Mouse (Mus musculus) frontal cortex, postnatal 36 days (tissue): Measurements from ENCODE around the gene Nt5dc3.
A peak's percentile ranks its signal among the peaks of the same experiment; 100 is the strongest.

ENCODE experiments used
- DNase-seq, 2 experiments: peaks; one replicate each; pipeline ENCODE4 v3.0.0; 2022; ENCODE audit warnings: low spot score in 2 of 2

Nt5dc3 gene

DNA sequence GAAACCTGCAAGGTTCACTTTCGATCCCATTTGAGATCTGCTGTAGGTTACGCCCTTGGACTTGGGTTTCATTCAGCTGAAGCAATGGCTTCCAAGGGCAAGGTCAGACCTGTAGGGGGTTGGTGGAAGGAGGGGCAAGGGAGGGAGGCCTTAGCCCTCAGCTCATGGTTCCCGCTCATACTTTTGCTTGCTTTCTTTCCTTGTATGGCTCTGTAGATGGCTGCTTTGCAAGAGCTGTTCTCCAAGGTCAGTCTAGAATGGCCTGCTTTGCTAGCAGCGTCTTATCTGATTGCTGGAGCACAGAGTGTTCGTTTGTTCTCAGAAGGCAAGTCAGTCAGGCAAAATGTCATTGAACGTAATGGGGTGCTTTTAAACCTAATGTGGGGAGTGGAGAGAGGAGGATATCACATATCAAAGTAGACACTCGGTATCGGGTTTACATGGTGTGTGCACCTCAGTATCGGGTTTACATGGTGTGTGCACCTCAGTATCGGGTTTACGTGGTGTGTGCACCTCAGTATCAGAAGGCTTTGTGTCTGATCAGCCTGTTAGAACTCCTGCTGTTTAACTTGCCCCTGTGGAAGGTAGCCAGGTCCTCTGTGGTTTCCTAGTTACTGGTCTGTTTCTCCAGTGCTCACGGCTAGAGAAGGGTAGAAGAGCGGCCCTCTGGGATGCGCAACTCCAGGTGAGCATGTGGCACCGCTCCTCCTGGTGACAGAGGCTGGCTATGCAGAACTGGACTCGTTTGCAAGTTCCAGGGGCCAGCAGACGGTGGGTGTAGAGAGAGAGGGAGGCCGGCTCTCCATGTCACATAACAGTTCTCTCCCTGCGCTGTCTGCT, 35.7 kb downstream of the Nt5dc3 start:
- DNase-seq = no peak

DNA sequence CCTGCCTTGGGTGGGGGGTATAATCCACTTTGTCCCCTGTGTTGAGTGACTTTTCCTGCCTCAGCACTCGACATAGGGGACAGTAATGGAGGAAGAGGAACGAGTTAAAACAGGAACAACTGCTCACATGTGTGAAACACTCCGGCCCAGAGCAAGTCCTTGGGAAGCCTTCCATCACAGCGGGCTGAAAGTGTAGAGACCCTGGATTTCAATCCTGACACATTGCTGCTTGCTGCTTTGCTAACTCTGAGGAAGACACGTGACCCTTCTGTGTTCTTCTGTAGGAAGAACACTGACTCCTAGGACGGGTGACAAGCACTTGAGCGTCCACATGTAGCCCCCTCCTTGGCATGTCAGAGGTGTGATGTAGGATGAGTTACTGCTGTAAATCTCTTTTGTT, 36.3 kb downstream of the Nt5dc3 start:
- DNase-seq = no peak

DNA sequence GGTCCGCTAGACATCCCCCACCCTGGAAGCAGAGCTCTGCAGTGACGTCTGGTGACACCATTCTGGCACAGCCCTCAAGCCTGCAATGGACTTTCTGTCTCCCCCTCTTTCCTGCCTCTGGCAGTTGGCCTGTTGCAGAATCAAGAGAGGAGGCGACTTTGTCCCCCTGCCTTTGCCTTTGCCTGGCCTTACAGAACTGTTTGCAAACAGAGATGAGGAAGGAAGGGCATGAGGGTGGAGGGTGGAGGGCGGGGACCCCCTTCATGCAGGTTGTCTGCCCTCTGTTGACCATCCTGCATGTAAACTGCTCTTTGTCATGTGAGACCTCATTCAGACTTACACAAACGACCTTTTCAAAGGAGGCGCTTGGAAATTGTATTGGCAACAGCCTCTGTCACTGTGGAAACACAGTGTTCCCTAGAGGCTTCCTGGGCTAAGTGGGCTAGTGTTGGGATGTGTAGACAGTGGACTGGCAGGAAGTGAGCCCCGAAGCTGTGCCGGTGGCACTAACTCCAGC, 40.9 kb downstream of the Nt5dc3 start:
- peak; percentile 21 to 42 for DNase-seq

DNA sequence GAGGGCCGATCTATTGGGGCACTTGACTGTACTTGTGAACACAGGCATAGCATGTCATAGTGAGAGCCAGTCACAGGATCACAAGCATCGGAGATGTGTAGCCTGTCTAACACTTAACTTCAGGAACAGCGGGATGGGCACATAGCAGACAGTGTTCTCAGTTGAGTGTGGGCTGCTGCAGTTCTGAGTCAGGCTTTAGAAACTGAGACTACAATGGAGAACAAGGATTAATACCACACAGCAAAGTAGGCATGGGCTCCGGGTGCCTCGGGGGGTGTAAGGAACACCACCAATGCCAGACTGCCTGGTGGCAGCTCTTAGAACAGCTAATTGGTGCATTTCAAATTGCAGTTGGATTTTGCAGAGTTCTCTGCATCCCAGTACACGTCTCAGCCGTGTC, 42.2 kb downstream of the Nt5dc3 start:
- DNase-seq = no peak

DNA sequence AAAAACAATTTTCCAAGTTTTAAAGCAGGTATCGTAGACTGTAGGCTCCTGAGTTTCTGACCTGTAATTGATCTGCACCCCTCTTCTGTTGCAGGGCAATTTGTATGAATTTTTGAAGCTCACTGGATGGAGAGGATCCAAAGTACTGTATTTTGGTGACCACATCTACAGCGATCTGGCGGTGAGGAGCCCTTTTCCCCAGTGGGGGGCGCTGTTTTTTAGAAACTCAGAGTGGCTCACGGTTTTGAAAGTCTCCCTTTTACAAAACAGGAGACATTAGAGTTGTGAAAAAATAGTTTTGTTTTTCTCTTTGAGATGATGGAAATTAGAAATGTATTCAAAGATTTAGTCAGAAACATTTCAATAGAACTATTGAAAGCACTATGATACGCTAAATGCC, 45.3 kb downstream of the Nt5dc3 start:
- no peak for DNase-seq

- no peak for DNase-seq
These were observed 46.1 kb downstream of the Nt5dc3 start for GRCm38 (mm10) chr10:86824871-86825270.

- no peak for DNase-seq
These were observed 47.2 kb downstream of the Nt5dc3 start for GRCm38 (mm10) chr10:86825871-86826522.

GRCm38 (mm10) chr10:86826929-86827328, 48.1 kb downstream of the Nt5dc3 start:
- no peak for DNase-seq

GRCm38 (mm10) chr10:86828221-86829135, 49.7 kb downstream of the Nt5dc3 start:
- DNase-seq = no peak

GRCm38 (mm10) chr10:86829515-86829914, 50.7 kb downstream of the Nt5dc3 start:
- no peak for DNase-seq

GRCm38 (mm10) chr10:86836784-86837183, 58.0 kb downstream of the Nt5dc3 start:
- DNase-seq = no peak

GRCm38 (mm10) chr10:86838827-86839226, 60.0 kb downstream of the Nt5dc3 start:
- DNase-seq = no peak

GRCm38 (mm10) chr10:86842659-86843058, 63.9 kb downstream of the Nt5dc3 start:
- no peak for DNase-seq

DNA sequence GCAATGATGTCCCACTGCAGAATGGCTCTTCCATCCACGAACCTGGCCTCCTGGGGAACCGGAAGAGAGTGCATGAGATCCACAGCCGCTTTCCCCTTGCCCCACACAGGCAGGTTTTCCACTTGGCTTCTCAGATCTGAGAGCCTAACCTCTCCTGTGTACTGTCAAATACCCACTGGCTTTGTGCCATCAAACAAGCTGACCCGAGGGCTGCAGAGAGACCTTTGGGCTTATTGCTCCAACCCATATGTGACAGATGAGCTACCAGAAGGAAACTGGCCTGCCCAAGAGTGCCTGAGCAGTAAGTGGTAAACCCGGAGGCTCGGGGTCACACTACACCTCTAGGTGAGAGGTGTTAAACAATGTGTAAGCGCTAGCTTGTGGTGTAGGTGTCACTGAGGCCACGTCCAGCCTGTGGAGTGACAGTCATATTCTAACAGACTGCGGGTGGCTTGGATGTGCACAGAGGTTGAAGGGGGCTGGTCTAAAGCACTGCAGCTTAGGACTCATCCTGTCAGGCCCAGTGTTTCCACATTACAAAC, 68.2 kb downstream of the Nt5dc3 start:
- DNase-seq = no peak

GRCm38 (mm10) chr10:86849087-86849486, 70.3 kb downstream of the Nt5dc3 start:
- DNase-seq = no peak

DNA sequence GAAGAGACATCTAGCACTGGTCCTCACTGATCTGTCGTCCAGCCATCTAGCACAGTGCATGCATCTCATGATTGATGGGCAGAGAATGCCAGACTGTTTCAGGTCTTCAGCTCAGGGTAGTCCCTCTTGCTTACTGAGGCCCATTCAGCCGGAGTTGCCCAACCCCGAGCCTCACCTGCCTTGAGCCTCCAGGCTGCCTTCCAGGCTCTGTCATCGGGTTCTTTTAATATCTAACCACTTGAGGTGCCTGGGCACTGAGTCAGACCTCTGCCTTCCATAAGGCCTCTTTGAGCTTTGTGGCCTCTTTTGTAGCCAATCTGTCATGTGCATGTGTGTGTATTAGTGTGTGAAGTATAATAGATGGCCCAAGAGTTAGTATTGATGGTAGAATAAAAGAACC, 70.7 kb downstream of the Nt5dc3 start:
- no peak for DNase-seq

DNA sequence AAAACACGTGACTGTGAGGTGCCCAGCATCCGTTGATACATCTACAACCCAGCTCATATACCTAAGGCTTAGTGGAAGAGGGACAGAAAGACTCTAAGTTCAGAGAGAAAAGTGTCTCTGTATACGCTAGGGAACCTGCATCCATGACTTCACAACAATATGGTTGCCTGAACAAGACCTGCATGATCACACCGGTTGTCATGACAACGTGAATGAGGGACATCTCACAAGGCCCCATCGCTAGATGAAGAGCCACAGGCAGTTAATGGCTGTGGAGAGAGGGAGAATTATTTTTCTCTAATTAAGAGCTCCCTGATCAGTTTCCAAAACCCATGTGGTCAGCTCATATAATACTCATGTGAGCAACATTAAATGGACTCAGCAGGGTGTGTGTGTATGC, 73.4 kb downstream of the Nt5dc3 start:
- DNase-seq = no peak

DNA sequence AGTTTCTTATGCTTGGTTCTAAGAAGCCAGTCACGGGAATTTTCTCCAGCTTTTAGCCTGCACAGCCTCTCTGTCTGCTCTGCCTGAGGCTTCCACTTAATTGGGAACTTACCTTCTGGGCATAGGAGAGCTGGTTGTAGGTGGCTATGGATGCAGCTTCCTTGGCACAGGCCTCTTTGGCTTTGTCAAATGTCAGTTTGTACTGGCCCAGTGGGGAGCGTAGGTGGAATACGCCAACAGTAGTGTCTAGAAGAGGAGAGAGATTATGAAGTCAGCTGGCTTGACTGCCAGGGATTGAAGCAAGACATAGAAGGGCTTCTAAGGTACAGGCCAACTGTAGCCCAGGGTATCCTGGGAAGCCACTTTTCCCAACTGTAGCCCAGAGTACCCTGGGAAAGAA, 74.6 kb downstream of the Nt5dc3 start:
- DNase-seq = no peak

DNA sequence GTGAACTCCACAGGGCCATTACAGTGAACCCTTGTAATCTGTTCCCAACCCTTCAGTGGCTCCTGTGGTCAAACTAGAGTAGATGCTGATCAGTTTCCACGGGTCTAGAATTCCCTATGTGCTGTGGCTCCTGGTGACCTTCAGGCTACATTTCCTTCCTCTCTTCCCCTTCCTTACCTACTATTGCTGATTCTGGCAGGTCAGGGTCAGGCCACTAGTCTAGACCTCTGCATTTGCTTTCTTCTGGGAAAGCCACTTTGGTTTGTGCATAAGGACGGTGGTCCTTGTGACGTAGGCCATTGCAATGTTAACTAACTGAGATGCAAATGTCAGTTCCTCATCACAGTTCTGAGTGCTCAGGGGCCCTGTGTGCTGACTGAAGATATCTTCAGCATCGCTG, 81.6 kb downstream of the Nt5dc3 start:
- DNase-seq = no peak

GRCm38 (mm10) chr10:86862496-86862895, 83.7 kb downstream of the Nt5dc3 start:
- no peak for DNase-seq

DNA sequence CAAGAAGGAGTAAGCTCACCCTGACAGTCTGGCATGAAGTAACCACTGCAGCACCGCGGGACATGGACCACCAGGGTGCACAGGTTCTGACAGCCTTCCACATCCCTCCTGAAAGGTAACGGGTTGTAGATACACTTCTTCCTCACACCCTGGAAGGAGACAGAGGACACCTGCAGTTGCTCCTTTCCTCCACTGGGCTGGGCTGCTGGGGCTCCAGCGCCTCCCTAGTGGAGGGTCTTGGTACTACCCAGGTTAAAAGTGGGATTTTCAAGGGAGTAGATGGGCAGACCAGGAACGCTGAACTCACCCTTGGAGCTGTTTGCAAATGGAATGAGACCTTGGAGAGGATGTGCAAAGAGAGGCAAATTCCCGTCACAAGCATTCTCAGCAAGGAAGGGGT, 84.6 kb downstream of the Nt5dc3 start:
- DNase-seq = no peak

DNA sequence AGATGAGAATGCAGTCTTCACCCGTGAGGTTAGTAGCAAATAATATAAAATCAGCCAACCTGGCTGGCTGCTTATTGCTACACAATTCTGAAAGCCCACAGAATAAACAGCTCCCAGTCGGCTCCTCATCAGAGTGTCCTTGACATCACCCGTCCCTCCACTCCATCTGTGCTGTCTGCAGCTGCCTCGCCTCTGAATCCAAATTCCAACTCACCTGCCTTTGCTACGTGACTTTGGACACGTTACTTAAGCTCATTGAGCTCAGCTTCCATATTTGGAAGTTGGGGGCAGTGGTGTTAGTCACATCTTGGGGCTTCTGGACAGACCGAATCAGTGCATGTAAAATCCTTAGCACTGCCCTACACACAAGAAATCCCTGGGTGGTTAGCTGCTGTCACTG, 93.3 kb downstream of the Nt5dc3 start:
- DNase-seq = no peak
